Mouse (Mus musculus) heart, postnatal 14 days (tissue): ENCODE data around the gene Snx15. TPM values are rescaled to one million over a fixed set of nuclear protein-coding genes. Genes with fewer than 3 reads are reported as not detected.
A peak's percentile ranks its signal among the peaks of the same experiment; 100 is the strongest.
"Not testable (repeated sequence)": the region's sequence is repeated elsewhere in the genome, so short reads cannot be mapped to it uniquely, and the experiment has no call there.

Experiments used
- DNase-seq, 2 experiments: peaks; one replicate each; pipeline ENCODE4 v3.0.0; 2021 to 2022
- intact Hi-C: fragments of 180-260 bp; cut with DNase I; formaldehyde crosslinking; loops from one replicate; pipeline ENCODE4 v1.15.1; 2025
- long read RNA-seq, 2 experiments: library from polyadenylated mRNA; stranded (forward); transcript quantifications; one replicate each; pipeline ENCODE4 v2.0.0; 2021
- total RNA-seq, 2 experiments: library from RNA; stranded (reverse); gene quantifications; 2 replicates each; pipeline ENCODE4 v1.2.3; 2021

Gene Snx15
- total RNA-seq: 10 to 100 TPM; 12.2 to 14.7 TPM
- long read RNA-seq, experiment 1, transcript Snx15-201 (8 exons, 1,635 nt): major isoform, 33 of 35 reads
- long read RNA-seq, experiment 1, partial matches to known transcripts: 2 of 35 reads
- long read RNA-seq, experiment 1, other reads (novel, unspliced or antisense): 0 of 35 reads
- long read RNA-seq, experiment 2, transcript Snx15-201 (8 exons, 1,635 nt): major isoform, 17 of 20 reads
- long read RNA-seq, experiment 2, partial matches to known transcripts: 1 of 20 reads
- long read RNA-seq, experiment 2, other reads (novel, unspliced or antisense): 2 of 20 reads

DNA sequence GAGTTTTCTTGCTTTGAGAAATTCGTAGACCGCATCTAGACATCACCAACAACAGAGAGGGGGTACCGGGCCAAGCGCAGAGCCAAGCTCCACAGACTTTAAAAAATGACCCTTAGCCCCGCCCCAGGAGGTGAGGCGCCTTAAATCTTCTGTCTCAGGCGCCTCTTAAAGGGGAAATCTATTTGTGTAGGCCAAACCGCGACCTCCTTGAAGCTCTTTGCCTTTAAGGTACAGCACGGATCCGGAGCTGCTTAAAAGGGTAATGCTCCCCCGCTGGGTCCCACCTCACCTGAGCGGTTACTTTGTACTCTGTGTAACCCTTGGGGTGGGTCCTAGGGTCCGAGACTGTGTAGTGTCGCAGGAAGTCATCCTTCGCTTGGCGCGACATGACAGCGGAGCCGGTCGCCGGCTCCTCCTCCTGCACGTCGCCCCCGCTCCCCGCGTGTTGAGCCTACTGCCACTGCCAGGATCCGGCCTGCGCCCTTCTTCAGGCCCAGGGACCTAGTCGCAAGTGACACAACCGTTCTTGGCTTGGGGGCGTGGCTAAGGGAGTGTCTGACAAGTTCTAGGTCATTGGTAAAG, at the start of gene Snx15:
Gene Snx15, minus strand, starts transcription at position 545 of the 582 bp plus-strand sequence.
- DNase-seq: peak; percentile 92 to 94
- intact Hi-C loops: loop anchor here (5.0 kb wide), 2 partner anchors 81 to 204 kb away; partner anchors contain the start of genes Men1 and Syvn1

DNA sequence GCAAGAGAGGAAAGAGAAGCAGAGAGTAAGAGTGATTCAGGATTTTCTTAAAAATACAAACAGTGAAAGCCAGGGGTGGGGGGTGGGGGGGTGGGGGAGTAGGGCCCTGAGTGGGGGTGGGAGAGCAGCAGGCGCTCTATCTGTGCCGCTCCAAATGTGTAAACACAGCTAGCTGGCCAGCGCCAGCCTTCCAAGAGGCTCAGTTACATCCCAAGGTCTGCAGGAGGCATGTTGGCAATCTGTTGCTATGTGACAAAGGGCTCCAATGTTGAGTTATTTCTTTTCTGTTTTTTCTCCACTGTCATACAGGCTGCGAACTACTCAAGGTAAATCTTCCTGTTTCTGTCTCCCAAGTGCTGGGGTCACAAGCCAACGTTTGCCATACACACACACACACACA, 46.7 kb upstream of the Snx15 start:
- intact Hi-C loops: no loop called here
- no peak for DNase-seq

DNA sequence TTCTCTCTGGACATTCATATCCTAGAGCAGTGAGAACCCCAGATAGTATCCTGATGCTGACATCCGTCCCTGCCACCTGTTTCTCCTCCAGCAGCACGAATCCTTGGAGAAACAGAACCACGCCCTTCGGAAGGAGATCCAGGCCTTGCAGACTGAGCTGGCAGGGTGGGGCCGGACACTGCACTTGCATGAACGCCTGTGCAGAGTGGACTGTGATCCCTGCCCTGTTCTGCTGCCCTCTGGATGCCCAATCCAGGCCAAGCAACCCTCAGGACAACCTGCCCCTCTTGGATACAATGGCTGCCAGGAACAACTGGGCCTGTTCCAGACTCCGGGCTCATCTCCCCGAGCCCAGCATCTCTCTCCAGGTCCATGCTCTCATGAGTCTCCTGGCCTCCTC, 43.1 kb upstream of the Snx15 start:
- intact Hi-C loops: no loop called here
- DNase-seq: no peak

DNA sequence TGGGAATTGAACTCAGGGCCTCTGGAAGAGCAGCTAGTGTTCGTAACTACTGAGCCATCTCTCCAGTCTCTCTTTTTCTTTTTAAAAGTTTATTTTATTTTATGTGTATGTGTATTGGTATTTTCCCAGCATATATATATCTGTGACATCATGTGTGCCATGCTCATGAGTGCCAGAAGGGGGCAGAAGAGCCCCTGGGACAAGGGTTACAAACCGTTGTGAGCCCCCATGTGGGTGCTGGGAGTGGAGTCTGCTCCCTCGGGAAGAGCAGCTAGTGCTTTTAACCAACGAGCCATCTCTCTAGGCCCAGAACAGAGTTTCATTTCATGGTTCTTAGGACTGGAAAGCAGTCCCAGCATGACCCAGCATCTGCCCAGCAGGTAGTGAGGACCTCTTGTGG, 38.6 kb upstream of the Snx15 start:
- intact Hi-C loops: no loop called here

DNA sequence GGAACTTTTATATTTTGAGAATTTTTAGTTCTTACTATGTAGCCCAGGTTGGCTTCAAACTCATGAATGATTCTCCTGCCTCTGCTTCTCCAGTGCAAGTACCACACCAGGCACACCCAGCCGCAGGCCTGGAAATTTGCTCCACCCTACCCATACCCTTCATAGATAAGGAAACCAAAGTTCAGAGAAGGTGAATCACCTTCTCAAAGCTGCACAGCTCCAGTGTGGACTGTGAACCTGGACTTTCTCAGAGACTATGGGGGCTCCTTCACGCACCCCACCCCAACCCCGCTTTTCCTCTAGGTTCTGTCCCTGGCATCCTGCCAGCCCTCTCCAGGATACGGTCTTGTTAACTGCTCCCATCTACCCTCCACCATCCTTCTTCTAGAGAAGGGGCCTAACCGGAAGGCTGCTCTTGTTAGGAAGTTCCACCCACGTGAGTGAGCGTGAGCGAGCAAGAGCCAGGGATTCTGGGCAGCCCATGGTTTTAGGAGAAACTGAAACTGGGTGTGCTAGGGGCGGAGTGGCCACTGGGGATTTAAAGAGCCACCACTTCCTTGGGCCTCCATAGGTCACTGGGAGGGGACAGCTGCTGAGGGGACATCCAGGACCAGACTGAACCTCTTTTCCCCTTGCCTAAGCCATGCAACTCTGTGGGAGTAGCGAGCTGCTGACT, 35.9 kb upstream of the Snx15 start:
- intact Hi-C loops: no loop called here

More for the DNA sequence above, 38.6 kb upstream of the Snx15 start:
- DNase-seq: no peak

DNA sequence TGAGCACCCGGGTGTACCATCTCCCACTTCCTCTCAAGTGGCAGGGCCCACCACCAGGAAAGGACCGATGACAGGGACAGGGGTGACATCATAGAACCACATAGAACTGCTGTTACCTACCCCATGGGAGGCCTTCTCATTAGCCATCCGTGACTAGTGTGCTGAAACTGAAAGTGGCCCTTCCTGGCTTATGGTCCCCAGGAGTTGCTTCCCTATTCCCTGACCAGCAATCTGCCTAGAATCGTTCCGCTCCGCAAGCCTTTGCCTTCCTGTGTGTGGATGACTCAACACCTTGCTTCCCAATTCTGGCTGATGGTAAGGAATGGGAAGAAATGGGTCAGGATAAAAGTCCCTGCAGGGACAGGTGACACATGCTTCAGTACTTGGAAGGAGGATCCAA, 29.1 kb upstream of the Snx15 start:
- DNase-seq: no peak
- intact Hi-C loops: no loop called here

More for the DNA sequence above, 35.9 kb upstream of the Snx15 start:
- peak; percentile 27 to 38 for DNase-seq

DNA sequence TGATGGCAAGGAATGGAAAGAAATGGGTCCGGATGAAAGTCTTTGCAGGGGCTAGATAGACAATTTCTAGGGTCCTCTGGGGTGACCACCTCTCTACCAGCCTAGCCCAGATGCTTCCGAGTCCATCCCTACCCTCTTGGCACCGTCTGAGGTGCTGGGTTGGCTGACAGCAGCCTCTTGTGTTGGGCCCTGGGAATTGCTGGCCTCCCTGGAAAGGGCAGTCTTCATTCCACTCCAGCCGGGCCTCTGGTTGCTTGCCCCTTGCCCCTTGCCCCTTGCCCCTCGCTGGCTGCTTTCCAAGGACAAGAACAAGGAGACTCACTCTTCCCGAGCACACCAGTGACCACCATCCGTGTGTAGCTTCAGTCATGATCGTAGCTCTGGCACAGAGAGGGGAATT, 28.3 kb upstream of the Snx15 start:
- intact Hi-C loops: no loop called here
- no peak for DNase-seq

DNA sequence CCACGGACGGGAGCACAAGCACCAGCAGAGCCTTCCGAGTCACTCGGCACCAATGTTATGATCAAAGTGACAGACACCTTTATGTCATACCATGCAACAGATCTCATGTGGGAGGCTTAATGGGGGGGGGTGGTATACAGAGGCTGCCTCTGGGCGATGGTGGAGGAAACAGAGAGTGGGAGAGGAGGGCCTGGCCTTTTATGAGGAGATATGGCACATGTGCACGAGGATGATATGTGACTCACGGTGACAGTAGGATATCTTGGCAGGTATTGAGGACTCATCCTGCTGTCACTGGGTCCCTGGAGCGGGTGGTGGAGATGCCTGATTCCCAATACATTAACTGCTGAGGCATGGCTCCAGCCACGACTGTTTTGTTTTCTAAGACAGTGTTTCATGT, 27.1 kb upstream of the Snx15 start:
- no peak for DNase-seq
- intact Hi-C loops: no loop called here

DNA sequence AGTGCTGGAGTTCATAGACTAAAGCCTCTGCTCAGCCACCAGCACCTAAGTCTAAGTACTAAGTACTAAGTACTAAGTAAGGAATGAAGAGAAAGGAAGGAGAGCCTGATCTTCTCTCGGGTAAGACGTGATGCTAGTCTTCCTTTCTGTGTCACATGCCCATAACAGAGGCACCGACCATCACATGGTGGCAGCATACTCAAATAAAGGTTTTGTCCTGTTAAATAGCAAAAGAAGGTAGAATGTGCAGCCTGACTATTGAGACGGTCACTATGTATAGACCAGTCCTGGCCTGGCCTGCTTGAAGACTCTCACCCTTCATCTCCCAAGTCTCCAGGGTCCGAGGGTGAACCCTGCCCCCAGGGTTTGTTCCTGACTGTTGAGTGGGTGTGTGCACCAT, 16.7 kb upstream of the Snx15 start:
- intact Hi-C loops: loop anchor here (5.0 kb wide), 1 partner anchor 92 kb away; the partner anchor contains the start of gene Ppp2r5b
- DNase-seq: no peak

DNA sequence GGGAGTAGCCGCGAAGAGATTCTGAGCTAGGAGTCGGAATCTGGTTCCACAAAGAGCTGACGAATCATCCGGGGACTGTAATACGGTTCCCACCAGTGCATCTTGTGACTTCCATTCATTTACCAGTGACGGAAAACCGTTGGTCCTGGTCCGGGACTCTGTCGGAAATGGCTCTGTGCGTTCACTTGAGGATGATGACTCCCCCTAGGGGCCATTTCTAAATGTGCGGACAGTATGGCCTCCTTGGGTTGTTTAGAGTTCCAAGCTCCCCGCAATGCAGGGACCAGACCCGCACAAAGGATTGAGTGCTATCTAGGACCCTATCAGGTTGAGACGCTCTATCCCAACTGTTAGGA, 13.3 kb upstream of the Snx15 start, which contains the start of gene Arl2:
Gene Arl2, minus strand, starts transcription at position 155 of the 356 bp plus-strand sequence.
- peak; percentile 63 to 82 for DNase-seq
- intact Hi-C loops: loop anchor here (5.0 kb wide), 1 partner anchor 96 kb away; the partner anchor contains the start of gene Ppp2r5b

DNA sequence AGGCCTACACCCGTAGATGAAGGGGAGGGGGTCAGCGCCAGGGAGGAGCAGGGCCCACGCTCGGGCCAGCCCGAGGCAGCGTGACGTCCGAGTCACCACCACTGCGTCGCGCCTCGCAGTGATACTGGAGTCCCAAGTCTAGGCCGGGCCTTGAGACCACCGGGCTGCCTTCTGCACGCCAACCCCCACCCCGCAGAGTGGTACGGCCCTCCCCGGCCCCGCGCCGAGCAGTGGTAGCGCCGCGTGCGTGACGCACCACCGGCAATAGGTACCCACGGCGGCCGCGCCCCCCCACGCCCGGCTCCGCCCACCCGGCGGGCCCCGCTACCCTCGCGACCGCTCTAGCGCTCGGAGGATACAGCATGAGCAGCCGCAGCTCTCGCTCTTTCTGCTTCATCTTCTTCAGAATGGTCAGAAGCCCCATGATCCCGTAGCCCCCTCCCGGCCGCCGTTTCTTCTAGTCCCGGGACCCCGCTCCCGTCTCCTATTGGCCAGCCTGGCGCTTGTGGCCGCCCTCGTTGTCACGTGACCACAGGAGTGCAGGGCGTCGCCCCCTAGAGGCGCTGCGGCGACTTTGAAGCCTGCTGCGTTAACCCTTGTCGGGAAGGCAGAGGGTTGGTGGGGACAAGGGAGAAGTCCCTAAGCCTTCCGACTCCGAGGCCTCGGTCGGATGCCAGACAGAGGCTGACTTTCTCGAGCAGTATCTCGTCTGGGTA, 12.7 kb upstream of the Snx15 start, which contains the start of gene Batf2:
Gene Batf2, plus strand, starts transcription at position 306 of the 716 bp plus-strand sequence.
- peak; percentile 91 to 93 for DNase-seq
- intact Hi-C loops: loop anchor here (5.0 kb wide), 1 partner anchor 96 kb away; the partner anchor contains the start of gene Ppp2r5b

DNA sequence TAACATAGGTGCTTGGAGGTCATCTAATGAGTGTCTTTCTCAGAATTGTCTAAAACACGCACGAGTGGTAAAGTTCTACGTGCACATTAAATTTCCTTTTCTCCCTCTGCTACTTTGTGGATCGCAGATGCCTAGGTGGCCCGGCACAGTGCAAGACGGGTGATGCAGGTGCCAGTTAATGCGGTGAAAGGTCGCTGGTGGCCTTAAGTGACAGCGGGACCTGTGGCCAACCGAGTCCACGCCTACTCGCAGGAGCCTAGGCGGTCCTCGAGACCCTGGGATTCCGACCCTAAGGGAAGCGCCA, 12.2 kb upstream of the Snx15 start:
- intact Hi-C loops: loop anchor here (5.0 kb wide), 1 partner anchor 97 kb away; the partner anchor contains the start of gene Ppp2r5b
- no peak for DNase-seq

DNA sequence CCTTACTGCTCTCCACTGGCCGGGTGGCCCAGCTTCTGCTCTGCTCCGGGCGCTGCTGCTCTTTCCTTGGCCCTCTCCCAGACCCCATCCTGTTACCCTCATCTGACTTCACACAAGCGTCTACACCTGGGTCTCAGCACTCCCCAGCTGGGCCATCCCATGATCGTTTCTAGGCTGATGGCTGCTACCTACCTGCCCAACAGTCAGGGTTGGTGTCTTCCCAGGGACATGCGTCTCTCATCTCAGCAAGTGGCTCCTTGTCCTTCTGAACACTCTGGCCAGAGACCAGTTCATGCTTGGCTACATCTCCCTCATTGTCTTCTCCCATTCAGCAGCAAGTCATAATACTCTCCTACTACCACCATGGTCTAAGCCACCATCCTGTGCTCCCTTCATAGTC, 11.6 kb upstream of the Snx15 start:
- intact Hi-C loops: loop anchor here (5.0 to 10.0 kb wide), 2 partner anchors 98 to 365 kb away; partner anchors contain the start of genes Ppp2r5b and Scyl1
- no peak for DNase-seq

DNA sequence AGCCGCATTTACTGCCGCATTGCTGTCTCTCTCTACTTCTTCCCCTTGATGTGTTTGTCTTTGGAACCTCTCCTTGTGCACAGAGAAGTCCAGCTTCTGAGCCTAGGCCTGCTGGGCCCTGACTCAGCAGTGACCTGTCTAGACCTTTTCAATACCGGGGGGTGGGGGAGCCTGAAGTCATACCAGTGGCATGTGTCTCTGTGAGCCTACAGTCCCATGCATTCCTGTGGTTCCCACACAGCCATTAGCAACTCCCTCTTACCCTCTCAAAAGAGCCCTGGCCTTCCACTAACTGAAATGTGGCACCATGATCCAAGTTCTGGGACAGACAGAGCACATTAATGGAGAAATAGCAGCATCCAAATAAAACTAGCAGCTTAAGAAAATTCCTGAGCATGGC, 8.3 kb upstream of the Snx15 start:
- intact Hi-C loops: loop anchor here (10.0 kb wide), 1 partner anchor 362 kb away; the partner anchor contains the start of gene Scyl1
- DNase-seq: no peak

DNA sequence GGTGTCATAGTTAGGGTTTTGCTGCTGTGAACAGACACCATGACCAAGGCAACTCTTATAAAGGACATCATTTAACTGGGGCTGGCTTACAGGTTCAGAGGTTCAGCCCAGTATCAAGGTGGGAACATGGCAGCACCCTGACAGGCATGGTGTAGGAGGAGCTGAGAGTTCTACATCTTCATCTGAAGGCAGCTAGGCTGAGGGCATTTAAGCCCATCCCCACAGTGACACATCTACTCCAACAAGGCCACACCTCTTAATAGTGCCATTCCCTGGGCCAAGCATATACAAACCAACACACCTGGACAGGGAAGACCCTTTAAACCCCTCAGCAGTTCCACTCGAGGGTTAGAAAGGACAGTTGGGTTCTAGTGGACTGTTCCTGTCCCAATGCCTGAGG, 5.1 kb upstream of the Snx15 start:
- intact Hi-C loops: loop anchor here (10.0 kb wide), 1 partner anchor 358 kb away; the partner anchor contains the start of gene Scyl1
- not testable (repeated sequence) for DNase-seq

DNA sequence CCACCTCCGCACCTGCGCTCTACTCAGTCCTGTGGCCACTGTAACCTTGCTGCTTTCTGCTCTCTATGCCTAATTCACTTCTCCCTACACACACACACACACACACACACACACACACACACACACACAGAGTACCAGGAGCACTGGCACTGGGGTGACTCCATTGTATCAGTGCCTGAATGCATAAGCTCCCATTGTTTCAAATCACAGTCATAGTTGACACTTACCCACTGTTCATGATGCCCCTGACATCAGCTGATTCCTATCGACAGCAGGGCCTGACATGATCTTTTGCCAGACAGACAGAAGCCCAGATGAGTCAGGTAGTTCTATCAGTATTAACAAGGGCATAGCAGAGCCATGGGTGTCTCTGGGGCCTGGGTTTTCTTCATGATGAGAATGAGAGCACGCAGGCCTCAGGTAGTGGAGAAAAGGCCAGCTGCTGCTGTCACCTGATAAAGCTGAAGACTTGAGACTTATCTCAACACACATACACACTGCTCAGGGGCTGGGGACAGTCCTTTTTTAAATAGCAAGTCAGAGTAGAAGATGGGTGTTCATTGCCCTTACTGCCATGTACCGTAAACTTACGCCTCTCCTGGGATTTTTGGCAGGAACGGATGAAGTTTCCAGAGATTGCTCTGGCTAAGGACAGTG, 4.2 kb upstream of the Snx15 start:
- no peak for DNase-seq
- intact Hi-C loops: loop anchor here (10.0 kb wide), 1 partner anchor 357 kb away; the partner anchor contains the start of gene Scyl1

DNA sequence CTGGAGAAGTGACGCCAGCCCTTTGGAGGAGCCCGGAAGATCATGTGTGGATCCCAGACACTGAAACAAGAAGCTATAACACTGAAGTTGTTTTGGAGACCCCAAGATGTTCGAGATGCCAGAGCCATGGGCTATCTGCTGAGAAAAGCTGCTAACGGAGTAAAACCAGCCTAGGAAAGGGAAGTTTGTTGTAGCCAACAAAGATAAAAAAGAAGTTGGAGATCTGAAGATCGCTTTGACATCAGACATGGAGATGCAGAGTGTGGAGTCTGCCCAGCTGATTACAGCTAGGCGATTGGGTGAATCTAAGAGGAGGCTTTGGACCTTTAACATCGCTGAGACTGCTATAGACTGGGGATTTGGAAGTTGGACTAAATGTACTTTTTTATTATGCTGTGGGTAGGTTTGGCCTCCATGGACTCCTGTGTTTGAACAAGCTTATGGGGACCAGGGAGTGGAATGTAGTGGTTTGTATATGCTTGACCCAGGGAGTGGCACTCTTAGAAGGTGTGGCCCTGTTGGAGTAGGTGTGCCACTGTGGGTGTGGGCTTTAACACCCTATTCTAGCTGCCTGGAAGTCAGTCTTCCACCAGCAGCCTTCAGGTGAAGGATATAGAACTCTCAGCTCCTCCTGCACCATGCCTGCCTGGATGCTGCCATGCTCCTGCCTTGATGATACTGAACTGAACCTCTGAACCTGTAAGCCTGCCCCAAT, 2.5 kb upstream of the Snx15 start:
- not testable (repeated sequence) for DNase-seq
- intact Hi-C loops: loop anchor here (10.0 kb wide), 1 partner anchor 356 kb away; the partner anchor contains the start of gene Scyl1

DNA sequence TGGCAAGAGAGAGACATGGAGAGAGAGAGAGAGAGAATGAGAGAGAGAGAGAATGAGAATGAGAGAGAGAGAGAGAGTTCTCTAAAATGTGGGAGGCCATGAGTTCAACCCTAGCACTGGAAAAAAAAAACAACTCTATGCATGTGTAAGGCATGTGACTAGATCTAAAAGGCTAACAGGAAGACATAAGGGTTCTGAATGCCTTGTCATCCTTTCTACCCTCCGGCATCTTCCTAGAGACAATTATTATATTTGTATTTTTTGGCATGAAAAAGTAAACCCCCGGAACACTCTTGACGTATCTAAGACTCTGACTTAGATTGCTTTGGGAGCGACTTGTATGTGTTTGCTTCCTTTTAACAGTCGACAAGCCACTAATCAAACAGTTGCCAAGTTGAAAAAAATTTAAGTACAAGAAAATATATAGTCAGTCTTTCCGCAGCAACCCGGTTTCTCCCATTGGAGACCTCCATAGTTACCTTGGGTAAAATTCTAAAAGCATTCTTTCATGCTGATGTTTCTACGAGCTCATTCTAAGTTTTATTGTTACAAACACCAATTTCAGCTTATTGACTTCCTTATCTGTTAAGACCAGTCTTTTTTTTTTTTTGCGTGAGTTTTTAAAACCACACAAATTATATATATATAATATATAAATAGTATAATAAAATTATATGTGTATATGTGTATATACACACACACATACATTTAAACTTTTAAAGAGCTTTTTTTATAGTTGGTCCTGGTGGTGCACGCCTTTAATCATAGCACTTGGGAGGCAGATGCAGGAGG, 1.1 kb downstream of the Snx15 start:
- intact Hi-C loops: loop anchor here (5.0 kb wide), 2 partner anchors 80 to 205 kb away; partner anchors contain the start of genes Men1 and Syvn1
- no peak for DNase-seq
